Mouse (Mus musculus): ENCODE measurements around the gene Igfbp1. TPM values are rescaled to one million over a fixed set of nuclear protein-coding genes. Genes with fewer than 3 reads are reported as not detected.
"Not testable (repeated sequence)": the region's sequence is repeated elsewhere in the genome, so short reads cannot be mapped to it uniquely, and the experiment has no call there.

Gene Igfbp1
- polyA plus RNA-seq, 1 experiment from 2014 or later, result 339 TPM

- WGBS (ENCODE audit: insufficient replicate concordance), result under 1% methylated on average over 104 of the region's 104 CpGs
- Histone ChIP-seq H3K9ac (ENCODE audit: low read depth, low read length) (no peak within 1 kb of the TSS), H3K36me3 (ENCODE audit: control insufficient read depth, insufficient read depth) (no peaks in the 10 kb centered on the region), H3K4me3 (ENCODE audit: low read depth, low read length) (peak within 1 kb of the TSS; percentile 47), H3K4me2 (ENCODE audit: low read depth, low read length) (peak within 1 kb of the TSS; percentile 56), H3K27me3 (ENCODE audit: control insufficient read depth, insufficient read depth, low read depth, low read length) (peaks cover 46% of the 10 kb centered on the region), H3K27ac (ENCODE audit: low read length) (no peak within 1 kb of the TSS), H3K4me1 (ENCODE audit: control insufficient read depth, low read depth, low read length) (no peaks in the 10 kb centered on the region; the same call in 1 of the 2 replicates), H3K9me3 (replicated peaks; ENCODE audit: control insufficient read depth, low read length) (no peaks in the 10 kb centered on the region)
- ATAC-seq (ENCODE audit: low read depth), result peak; percentile 41; the same call in 1 of the 2 replicates
These were observed 16.1 kb downstream of the Igfbp1 start, which contains the start of gene Igfbp3 for GRCm38 (mm10) chr11:7213501-7214341. Gene Igfbp3 (minus strand): TSS chr11:7213923.

- no peaks in the 10 kb centered on the region; the same call in 1 of the 2 replicates for H3K4me1 ChIP-seq (ENCODE audit: control insufficient read depth, low read depth, low read length)
- no peak overlapping the region for H3K27ac ChIP-seq (ENCODE audit: low read length)
- no peak overlapping the region for H3K4me3 ChIP-seq (ENCODE audit: low read depth, low read length)
- no peak overlapping the region for H3K4me2 ChIP-seq (ENCODE audit: low read depth, low read length)
- H3K9me3 ChIP-seq (replicated peaks; ENCODE audit: control insufficient read depth, low read length), result no peaks in the 10 kb centered on the region
- H3K9ac ChIP-seq (ENCODE audit: low read depth, low read length), result no peak overlapping the region
- WGBS (ENCODE audit: insufficient replicate concordance), result 3% methylated on average over 12 of the region's 12 CpGs
- peaks cover 46% of the 10 kb centered on the region for H3K27me3 ChIP-seq (ENCODE audit: control insufficient read depth, insufficient read depth, low read depth, low read length)
- no peak for ATAC-seq (ENCODE audit: low read depth)
- no peaks in the 10 kb centered on the region for H3K36me3 ChIP-seq (ENCODE audit: control insufficient read depth, insufficient read depth)
These were observed 16.7 kb downstream of the Igfbp1 start for GRCm38 (mm10) chr11:7214342-7214660.

- ATAC-seq (ENCODE audit: low read depth), result no peak
- Histone ChIP-seq H3K9ac (ENCODE audit: low read depth, low read length) (no peak overlapping the region), H3K27me3 (ENCODE audit: control insufficient read depth, insufficient read depth, low read depth, low read length) (peaks cover 46% of the 10 kb centered on the region), H3K9me3 (replicated peaks; ENCODE audit: control insufficient read depth, low read length) (no peaks in the 10 kb centered on the region), H3K27ac (ENCODE audit: low read length) (no peak overlapping the region), H3K4me2 (ENCODE audit: low read depth, low read length) (no peak overlapping the region), H3K36me3 (ENCODE audit: control insufficient read depth, insufficient read depth) (no peaks in the 10 kb centered on the region), H3K4me3 (ENCODE audit: low read depth, low read length) (no peak overlapping the region), H3K4me1 (ENCODE audit: control insufficient read depth, low read depth, low read length) (no peaks in the 10 kb centered on the region; the same call in 1 of the 2 replicates)
- WGBS (ENCODE audit: insufficient replicate concordance), result 3% methylated on average over 14 of the region's 14 CpGs
These were observed 17.2 kb downstream of the Igfbp1 start for GRCm38 (mm10) chr11:7214761-7215160.

- Histone ChIP-seq H3K27ac (ENCODE audit: low read length) (no peak overlapping the region), H3K4me1 (ENCODE audit: control insufficient read depth, low read depth, low read length) (no peaks in the 10 kb centered on the region; the same call in 1 of the 2 replicates), H3K9me3 (replicated peaks; ENCODE audit: control insufficient read depth, low read length) (no peaks in the 10 kb centered on the region), H3K4me2 (ENCODE audit: low read depth, low read length) (no peak overlapping the region), H3K27me3 (ENCODE audit: control insufficient read depth, insufficient read depth, low read depth, low read length) (peaks cover 46% of the 10 kb centered on the region), H3K36me3 (ENCODE audit: control insufficient read depth, insufficient read depth) (no peaks in the 10 kb centered on the region), H3K9ac (ENCODE audit: low read depth, low read length) (no peak overlapping the region), H3K4me3 (ENCODE audit: low read depth, low read length) (no peak overlapping the region)
- ATAC-seq (ENCODE audit: low read depth), result no peak
- WGBS (ENCODE audit: insufficient replicate concordance), result 9% methylated on average over 8 of the region's 8 CpGs
These were observed 18.1 kb downstream of the Igfbp1 start for GRCm38 (mm10) chr11:7215703-7216102.

- H3K4me3 ChIP-seq (ENCODE audit: low read depth, low read length), result not testable (repeated sequence)
- WGBS (ENCODE audit: insufficient replicate concordance), result 58% methylated on average over 8 of the region's 8 CpGs
These were observed 24.2 kb downstream of the Igfbp1 start for GRCm38 (mm10) chr11:7221826-7222225.

GRCm38 (mm10) chr11:7226200-7226599 lies 28.6 kb downstream of the Igfbp1 start:
- 58% methylated on average over 2 of the region's 2 CpGs for WGBS (ENCODE audit: insufficient replicate concordance)
- H3K4me3 ChIP-seq (ENCODE audit: low read depth, low read length), result no peak overlapping the region
- H3K27me3 ChIP-seq (ENCODE audit: control insufficient read depth, insufficient read depth, low read depth, low read length), result no peaks in the 10 kb centered on the region
- no peaks in the 10 kb centered on the region for H3K4me1 ChIP-seq (ENCODE audit: control insufficient read depth, low read depth, low read length)
- no peaks in the 10 kb centered on the region for H3K36me3 ChIP-seq (ENCODE audit: control insufficient read depth, insufficient read depth)
- no peaks in the 10 kb centered on the region for H3K9me3 ChIP-seq (replicated peaks; ENCODE audit: control insufficient read depth, low read length)
- no peak overlapping the region for H3K4me2 ChIP-seq (ENCODE audit: low read depth, low read length)
- H3K27ac ChIP-seq (ENCODE audit: low read length), result no peak overlapping the region
- no peak overlapping the region for H3K9ac ChIP-seq (ENCODE audit: low read depth, low read length)
- no peak for ATAC-seq (ENCODE audit: low read depth)

More at GRCm38 (mm10) chr11:7221826-7222225, 24.2 kb downstream of the Igfbp1 start:
- not testable (repeated sequence) for H3K36me3 ChIP-seq (ENCODE audit: control insufficient read depth, insufficient read depth); H3K4me2 ChIP-seq (ENCODE audit: low read depth, low read length); ATAC-seq (ENCODE audit: low read depth); H3K9me3 ChIP-seq (replicated peaks; ENCODE audit: control insufficient read depth, low read length); H3K4me1 ChIP-seq (ENCODE audit: control insufficient read depth, low read depth, low read length); H3K27me3 ChIP-seq (ENCODE audit: control insufficient read depth, insufficient read depth, low read depth, low read length); H3K27ac ChIP-seq (ENCODE audit: low read length); H3K9ac ChIP-seq (ENCODE audit: low read depth, low read length)

GRCm38 (mm10) chr11:7226810-7227550 lies 29.4 kb downstream of the Igfbp1 start:
- Histone ChIP-seq H3K36me3 (ENCODE audit: control insufficient read depth, insufficient read depth) (no peaks in the 10 kb centered on the region), H3K27me3 (ENCODE audit: control insufficient read depth, insufficient read depth, low read depth, low read length) (no peaks in the 10 kb centered on the region), H3K4me1 (ENCODE audit: control insufficient read depth, low read depth, low read length) (no peaks in the 10 kb centered on the region), H3K4me3 (ENCODE audit: low read depth, low read length) (no peak overlapping the region), H3K27ac (ENCODE audit: low read length) (no peak overlapping the region), H3K9me3 (replicated peaks; ENCODE audit: control insufficient read depth, low read length) (no peaks in the 10 kb centered on the region), H3K4me2 (ENCODE audit: low read depth, low read length) (no peak overlapping the region), H3K9ac (ENCODE audit: low read depth, low read length) (no peak overlapping the region)
- ATAC-seq (ENCODE audit: low read depth), result no peak
- 71% methylated on average over 7 of the region's 7 CpGs for WGBS (ENCODE audit: insufficient replicate concordance)

- no peaks in the 10 kb centered on the region for H3K36me3 ChIP-seq (ENCODE audit: control insufficient read depth, insufficient read depth)
- H3K4me1 ChIP-seq (ENCODE audit: control insufficient read depth, low read depth, low read length), result no peaks in the 10 kb centered on the region
- no peaks in the 10 kb centered on the region for H3K27me3 ChIP-seq (ENCODE audit: control insufficient read depth, insufficient read depth, low read depth, low read length)
- no peaks in the 10 kb centered on the region for H3K9me3 ChIP-seq (replicated peaks; ENCODE audit: control insufficient read depth, low read length)
- H3K27ac ChIP-seq (ENCODE audit: low read length), result no peak overlapping the region
- H3K4me2 ChIP-seq (ENCODE audit: low read depth, low read length), result no peak overlapping the region
- no peak overlapping the region for H3K4me3 ChIP-seq (ENCODE audit: low read depth, low read length)
- no peak for ATAC-seq (ENCODE audit: low read depth)
- no peak overlapping the region for H3K9ac ChIP-seq (ENCODE audit: low read depth, low read length)
- WGBS (ENCODE audit: insufficient replicate concordance), result 65% methylated on average over 4 of the region's 4 CpGs
These were observed 30.5 kb downstream of the Igfbp1 start for GRCm38 (mm10) chr11:7228107-7228506.

GRCm38 (mm10) chr11:7230000-7230399 lies 32.4 kb downstream of the Igfbp1 start:
- no peaks in the 10 kb centered on the region for H3K36me3 ChIP-seq (ENCODE audit: control insufficient read depth, insufficient read depth)
- no peaks in the 10 kb centered on the region for H3K4me1 ChIP-seq (ENCODE audit: control insufficient read depth, low read depth, low read length)
- H3K4me3 ChIP-seq (ENCODE audit: low read depth, low read length), result no peak overlapping the region
- H3K27me3 ChIP-seq (ENCODE audit: control insufficient read depth, insufficient read depth, low read depth, low read length), result no peaks in the 10 kb centered on the region
- no peak for ATAC-seq (ENCODE audit: low read depth)
- no peak overlapping the region for H3K4me2 ChIP-seq (ENCODE audit: low read depth, low read length)
- no peaks in the 10 kb centered on the region for H3K9me3 ChIP-seq (replicated peaks; ENCODE audit: control insufficient read depth, low read length)
- H3K9ac ChIP-seq (ENCODE audit: low read depth, low read length), result no peak overlapping the region
- 52% methylated on average over 4 of the region's 4 CpGs for WGBS (ENCODE audit: insufficient replicate concordance)
- H3K27ac ChIP-seq (ENCODE audit: low read length), result no peak overlapping the region

Measured in liver, embryonic 16.5 days (tissue).